Mouse (Mus musculus) retina, adult 2 months (tissue): ENCODE measurements around the gene Daam2.

Experiments
- DNase-seq: peaks from one replicate; pipeline ENCODE4 v3.0.0-alpha.2; 2012; ENCODE audit warnings: low read depth, low spot score

Gene Daam2

DNA sequence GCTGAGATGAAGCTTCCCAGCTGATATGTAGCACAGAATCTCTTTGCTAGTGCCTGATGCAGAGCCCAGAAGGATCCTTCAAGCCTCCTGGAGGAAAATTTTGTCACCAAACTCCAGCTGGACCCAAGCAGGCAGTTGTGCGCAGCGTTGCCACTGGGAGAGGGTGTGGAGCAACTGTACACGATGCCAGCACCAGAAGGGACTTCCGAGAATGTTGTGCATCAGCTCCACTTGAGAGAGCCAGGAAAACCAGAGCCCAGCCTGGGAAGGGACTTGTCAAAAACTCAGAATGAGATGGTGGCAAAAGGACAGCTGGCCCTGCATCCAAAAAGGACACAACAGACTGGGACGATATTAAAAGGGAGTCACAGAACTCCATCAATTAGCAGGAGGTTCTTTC is 32.5 kb downstream of the Daam2 start:
- DNase-seq, result no peak

DNA sequence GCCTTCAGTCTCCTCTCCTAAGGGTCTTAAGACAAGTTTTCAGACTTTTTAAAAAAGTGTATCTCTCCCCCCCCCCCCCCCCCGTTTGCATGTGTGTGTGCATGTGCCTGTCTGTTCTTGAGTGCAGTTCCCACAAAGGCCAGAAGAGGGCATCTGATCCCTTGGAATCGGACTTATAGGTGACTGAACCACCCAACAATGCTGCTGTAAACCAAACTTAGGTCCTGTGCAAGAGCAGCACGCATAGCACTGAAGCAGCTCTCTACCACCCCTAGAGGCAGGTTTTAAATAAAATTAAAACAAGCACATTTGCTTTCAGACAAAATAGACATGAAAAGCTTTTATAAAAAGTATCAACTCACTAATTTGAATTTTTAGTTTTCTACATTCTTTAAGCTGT is 33.9 kb downstream of the Daam2 start:
- DNase-seq, result no peak

DNA sequence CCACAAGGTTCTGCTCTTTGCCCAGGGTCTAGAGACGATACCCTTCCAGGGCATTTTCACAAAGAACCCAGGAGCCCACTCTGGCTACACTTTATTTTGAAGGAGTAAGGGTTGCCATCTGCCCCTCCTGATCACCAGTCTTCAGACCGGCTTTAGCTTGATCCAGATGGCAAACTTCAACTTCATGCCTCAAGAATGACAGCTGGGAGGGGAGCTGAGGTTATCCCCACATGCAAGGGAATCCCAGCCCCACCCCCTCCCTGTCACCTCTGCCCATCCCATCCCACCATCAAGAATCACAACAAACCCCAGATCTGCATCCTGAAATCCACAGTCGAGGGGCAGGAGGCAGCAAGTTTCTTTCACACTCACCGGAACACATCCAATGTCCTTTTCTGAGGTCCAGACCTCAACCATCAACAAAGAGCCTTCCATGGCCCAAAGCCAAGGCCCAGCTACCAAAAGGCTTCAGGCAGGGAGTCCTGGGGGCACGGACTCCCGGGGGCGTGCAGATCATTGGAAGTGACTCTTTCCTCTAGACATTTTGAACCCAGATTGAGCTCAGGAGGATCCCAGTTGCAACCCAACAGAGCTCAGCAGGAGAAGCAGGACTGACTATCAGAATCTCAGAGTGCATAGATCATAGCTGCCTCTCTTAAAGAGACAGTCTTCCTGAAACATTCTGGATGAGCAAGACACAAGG is 35.5 kb downstream of the Daam2 start:
- DNase-seq, result no peak

DNA sequence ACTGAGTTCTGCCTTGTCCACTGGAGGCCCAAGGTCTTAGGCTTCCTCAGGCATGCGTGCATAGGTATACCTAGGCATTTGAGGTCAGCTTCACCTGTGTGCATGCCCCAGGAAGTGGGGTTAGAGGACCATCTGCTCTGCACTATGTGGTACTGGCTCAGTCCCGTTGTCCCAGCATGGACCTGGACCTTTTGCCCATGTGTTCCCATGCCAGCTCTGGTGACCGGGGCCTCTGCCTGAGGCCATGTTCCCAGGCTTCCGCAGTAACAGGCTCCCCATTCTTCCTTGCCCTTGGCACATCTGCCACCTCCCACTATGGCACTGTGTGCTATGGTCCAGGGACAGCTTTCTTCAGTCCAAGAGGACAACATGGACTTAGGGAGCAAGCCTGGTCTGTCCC is 36.1 kb downstream of the Daam2 start:
- DNase-seq, result no peak

DNA sequence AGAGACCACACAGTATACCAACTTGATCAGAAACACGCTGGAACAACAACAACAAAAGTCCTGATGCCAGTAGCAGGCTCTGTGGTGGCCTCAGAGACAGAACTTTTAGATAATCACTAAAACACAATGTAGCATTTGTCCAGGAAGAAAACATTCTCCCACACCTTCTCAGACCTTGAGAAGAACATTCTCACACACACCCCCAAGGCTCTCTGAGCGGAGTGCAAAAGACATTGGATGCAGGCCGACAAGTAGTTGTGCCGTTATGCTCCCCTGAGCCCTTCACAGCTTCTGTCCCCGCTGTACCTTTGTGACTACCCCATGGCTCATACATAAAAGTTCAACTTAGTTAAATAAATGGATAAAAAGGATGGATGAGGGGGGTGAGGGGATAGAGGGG is 37.6 kb downstream of the Daam2 start:
- no peak for DNase-seq

DNA sequence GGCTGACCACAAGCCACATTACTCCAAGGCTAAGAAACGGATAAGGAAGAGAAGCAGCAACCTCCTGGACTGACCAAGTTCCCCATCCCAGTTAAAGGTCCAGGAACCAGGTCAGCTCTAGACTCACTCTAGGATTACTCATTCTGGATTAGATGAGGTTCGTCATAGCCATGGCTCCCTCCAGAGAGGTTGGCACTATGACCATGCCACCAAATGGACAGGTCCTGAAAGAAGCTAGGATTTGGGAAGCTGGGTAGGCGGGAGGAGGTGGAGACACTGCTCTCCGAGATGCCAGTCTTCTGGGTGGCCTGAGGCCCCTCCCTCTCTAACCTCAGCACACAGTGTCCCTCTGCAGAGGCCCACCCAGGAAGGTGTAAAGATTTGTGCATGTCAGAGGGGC is 38.2 kb downstream of the Daam2 start:
- no peak for DNase-seq

DNA sequence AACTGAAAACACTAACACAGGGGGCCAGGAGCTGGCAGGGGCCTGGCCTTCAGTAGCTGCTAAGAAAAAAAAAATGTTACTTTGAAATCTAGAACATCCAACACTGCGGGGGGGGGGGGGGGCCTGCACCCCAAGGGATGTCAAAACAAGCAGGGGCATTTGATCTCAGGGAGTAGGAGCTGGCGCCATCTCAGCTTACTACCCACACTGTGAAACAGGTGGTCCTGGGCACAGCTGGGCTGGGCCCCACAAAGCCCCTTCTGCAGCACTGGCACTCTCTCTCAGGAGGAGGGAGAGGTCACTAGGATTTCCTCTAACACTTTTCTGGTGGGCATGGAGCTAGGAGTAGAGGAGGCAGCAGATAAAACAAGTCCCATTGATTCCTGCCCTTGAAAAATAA is 39.6 kb downstream of the Daam2 start:
- DNase-seq, result no peak

DNA sequence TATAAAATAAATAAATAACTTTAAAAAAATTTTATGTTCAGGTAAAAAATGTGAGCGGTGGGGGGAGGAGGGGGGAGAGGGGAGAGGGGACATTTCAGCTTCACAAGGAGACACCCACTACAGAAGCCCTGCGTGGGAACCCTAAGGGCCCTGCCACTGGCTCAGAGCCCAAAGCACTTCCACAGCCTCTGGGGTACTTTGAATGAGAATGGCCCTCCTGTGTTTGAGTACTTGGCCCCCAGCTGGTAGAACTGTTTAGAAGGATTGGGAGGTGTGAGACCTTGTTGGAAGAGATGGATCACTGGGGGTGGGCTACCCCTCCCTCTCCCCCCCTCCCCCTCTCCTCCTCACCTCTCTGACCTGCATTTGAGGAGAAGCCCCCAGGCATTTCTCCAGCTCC is 41.7 kb downstream of the Daam2 start:
- no peak for DNase-seq

DNA sequence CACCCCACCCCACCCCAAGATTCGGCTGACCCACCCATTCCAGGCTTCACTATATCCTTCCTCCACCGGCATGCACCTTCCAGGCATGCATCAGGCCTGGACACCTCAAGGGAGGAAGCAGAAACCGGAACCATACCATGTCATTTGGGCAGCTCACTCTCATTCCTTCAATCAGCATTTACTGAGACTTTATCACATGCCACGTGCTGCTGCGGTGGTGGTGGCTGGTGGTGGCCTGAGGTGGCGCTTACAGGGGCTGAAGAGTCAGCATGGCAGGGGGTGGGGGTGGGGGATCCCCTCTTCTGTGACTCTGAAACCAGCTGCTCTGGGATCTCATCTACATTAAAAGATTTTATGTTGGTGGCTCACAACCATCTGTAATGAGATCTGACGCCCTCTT is 42.1 kb downstream of the Daam2 start:
- no peak for DNase-seq

DNA sequence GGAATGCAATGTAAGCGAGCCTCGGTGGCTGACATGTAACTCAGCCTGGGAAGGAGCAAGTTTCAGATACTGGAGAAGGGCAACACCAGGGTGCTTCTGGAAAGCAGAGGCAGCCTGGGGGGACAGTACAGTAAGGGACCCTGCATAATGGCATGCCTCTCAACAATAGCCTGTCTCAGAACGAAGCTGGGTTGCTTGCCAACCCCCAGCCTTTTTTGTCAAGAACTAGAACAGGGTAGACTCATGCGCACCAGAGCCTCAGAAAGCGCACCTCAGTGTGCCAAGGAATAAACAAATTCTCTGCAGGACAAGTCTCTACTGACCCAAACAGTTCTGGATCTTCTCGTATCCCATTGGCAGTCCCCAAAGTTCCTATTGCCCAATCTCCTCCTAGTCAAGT is 43.5 kb downstream of the Daam2 start:
- no peak for DNase-seq

DNA sequence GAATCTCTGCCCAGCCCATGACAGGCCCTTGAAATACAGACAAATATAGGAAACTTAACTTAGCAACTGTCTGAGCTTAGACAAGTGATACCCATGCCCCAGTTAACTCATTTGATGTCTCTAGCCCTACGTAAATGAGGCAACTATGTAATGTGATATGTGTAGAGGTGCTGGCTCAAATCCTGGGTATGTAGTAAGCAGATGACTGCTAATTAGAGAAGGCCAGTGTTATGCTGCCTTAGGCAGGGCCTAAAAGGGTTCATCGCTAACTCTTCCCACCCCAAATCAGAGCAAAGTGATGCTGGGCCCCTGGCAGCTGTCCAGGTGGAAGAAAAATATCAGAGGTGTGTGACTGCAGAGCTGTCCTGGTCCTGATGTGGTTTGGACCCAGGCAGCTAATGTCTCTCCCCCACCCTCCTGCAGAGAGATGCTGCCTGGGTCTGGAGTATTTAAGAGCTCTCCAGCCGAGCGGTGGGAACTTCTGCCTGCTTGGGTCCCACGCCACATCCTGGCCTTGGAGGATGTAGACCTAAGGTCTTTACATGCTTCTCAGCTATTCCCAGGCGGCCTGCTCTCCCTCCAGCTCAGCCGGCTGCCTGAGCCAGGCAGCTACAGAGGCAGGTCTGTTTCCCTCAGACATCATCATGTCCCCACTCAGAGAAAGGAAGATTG is 44.4 kb downstream of the Daam2 start:
- no peak for DNase-seq

DNA sequence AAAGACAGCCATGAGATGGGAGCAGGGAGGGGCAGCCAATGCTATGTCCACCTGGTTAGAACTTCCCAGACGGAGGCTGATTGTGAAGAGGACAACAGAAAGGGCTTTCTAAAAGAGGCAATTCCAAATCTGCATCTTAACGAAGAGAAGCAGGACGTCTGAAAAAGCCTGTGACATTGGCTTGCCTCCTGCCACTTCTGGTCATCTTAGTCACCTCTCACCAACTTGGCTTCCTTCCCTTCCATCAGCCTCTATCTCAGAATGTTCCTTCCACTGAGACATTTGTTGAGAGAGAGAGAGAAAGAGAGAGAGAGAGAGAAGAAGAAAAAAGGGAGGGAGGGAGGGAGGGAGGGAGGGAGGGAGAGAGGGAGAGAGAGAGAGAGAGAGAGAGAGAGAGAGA is 47.1 kb downstream of the Daam2 start:
- DNase-seq, result no peak

DNA sequence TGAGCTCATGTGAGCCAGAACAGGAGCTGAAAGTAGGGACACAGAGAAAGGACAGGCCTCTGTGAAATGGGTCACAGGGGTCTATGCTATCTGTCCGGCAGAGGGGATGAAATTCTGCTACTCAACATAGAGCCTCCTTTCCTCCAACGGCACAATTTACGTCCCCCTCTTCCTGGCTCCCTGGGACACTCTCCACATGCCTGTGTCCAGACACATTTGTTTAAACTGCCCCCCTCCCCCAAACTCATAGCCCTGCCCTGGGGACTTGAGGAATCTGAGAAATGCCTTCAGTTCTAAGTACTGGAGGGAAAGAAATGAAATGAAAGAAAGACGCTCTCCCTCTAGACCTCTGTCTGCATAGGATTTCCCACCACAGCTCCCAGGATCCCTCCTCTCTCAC is 48.5 kb downstream of the Daam2 start:
- no peak for DNase-seq

DNA sequence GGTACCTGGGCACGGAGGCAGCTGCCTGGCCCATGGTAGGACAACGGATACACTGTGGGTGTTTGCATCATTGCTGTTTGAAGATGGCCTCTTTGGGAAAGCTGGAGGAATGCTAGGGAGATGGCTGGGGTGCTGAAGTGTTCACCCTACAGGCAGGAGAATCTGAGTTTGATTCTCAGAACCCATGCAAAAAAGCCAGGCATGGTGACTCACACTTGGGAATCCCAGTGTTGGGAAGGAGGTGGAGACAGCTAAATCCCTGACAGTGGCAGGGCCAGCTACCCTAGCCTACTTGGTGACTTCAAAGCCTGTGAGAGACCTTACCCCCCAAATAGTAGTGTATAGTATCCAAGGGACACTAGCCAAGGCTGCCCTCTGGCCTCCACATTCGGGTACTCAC is 49.0 kb downstream of the Daam2 start:
- DNase-seq, result no peak

DNA sequence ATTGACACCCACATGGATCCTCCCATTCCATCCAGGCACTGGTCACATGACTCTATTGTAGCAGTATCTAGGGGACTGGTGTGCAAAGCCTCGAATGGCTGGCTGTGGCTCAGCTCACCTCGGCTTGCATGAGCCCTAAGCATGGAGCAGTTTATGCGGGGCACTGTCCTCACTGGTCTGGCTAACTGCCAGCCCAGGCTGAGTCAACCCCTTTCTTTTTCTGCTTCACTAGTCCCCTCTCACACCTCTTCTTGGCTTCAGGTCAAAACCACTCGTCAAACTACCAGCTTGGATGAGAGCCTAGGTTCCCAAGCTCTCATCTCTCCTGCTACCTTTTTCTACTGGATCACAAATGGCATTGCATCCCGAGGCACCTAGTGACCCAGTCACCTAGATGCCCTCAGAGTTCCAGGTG is 51.5 kb downstream of the Daam2 start:
- no peak for DNase-seq

DNA sequence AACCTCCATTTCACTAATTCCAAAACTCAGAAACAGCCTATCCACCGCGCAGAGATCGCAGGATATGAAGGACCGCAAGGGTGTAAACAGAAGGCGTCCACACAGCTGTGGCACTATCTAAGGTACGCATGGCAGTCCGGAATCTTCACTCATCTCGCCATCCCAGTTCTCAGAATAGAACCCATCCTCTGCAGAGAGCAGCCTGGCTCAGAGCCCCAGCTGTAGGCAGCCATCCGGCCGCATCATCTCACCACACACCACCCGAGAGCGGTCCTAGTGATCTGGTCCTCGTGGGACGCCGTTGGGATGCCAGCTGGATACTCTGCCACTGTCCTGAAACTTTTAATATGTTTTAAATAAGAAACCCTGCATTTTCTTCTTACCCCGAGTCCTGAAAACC is 54.7 kb downstream of the Daam2 start:
- DNase-seq, result no peak

DNA sequence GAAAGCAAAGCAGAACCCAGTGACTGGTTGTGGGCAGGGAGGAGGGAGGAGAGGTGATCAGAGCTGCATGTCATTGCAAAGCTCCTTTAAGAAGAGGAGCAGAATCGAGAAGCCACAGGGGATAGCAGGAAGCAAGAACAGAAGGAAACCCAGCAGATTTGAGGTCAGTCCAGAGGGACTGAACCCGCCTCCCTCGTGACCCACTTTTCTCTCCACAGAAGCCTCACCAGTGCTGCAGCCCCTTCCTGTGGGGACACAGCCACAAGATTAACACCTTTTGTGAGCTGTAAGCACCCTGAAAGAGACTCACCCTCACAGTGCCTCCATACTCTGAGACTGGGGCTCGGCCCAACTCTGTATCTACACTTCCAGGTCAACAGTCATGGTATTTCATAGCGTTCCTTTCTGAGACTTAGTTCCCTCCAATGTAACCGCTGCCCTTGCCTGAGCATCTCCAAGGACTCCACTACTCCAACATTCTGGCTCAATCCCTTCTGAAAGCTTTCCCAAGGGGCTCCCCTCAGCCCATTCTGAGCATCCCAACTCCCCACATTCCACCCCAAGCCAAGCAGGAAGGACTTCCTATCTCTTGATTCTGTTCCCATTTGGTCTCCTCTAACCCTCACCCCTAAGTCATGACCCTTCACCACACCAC is 60.8 kb downstream of the Daam2 start:
- DNase-seq, result no peak

DNA sequence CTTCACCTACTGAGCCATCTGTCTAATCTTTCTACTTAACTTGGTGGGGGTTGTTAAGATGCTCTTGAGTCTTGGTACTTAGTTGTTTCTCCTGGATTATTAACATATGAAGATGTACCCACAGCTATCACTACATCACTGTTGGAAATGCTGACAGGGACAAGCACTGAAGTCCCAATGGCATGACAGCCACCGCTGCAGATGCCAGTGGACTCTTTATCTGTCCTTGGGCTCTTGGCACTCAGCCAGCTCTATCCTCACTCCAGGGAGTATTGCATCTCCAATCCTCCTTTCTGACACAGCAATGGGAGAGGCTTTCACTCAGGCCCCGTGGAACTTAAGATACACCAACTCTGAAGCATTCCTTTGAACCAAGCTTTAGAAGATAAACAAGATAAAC is 63.9 kb downstream of the Daam2 start:
- no peak for DNase-seq

DNA sequence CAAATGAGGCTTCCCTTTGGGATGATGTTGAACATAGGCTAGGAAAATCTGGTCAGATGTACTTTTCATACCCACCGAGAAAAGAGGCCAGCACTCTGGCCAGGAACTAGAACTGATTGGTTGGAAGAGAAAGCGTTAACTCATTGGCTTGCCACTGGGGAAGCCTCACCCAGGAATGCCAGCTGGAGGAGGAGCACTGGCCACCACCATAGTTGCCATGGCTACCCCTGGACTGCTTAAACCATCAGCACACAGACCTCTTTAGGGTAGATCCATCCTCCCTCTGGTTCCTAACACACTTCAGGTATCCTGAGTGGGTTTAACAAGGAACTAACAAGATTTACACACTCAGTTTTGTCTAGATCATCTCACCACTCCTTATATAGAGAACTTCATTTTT is 64.5 kb downstream of the Daam2 start:
- no peak for DNase-seq

DNA sequence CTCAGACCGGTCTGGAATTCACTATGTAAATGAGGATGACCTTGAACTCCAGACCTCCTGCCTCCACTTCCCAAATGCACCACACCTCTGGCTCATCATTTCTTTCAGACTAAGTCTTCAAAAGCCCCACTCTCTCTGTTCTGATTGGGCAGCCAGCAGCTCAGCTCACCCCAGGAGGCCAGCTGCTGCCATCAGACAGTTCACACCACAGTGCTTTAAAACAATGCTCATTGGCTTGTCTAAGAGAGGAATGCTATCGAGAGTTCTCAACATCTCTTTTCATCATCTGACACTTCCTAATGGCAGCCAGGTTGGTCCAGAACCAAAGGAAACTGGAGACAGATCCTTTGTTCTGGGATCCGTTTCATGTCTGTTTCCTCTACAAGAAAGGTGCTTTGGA is 66.0 kb downstream of the Daam2 start:
- no peak for DNase-seq

DNA sequence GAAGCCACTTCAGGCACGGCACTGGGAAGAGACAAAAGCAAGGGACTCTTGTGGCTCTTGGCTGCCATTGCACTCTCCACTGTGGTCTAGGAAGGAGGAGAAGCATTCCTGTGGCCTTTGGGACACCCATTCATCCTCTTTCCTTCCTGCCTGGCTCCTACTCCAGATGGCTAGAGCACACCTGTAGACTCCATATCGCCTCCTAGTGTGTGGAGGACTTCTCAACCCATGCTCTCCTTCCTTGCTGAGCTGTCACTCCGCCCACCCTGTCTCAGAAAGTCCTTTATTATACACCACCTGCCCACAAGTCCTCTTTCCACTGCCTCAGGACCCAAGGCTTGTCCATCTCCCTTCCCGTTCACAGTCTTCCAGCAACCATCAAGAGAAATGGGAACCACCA is 70.9 kb downstream of the Daam2 start:
- DNase-seq, result no peak

DNA sequence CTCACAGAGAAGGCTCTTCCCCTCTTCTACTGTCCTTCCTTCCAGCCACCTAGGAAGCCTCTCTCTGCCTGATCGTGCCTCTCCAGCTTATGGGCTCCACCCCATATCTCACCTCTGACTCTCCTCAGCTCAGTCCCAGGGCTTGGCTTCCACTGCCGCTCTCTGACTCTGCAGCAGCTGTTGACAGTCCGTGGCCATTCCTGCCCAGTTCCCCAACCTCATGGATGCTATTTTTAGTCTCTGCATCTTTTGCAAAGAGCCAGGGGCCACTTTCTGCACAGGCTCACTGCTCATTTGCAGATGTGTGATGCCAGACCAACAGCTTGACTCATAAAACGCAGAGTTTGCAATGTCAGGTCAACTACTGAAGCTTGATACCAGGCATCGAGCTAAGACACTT is 75.0 kb downstream of the Daam2 start:
- peak; percentile 6 for DNase-seq

DNA sequence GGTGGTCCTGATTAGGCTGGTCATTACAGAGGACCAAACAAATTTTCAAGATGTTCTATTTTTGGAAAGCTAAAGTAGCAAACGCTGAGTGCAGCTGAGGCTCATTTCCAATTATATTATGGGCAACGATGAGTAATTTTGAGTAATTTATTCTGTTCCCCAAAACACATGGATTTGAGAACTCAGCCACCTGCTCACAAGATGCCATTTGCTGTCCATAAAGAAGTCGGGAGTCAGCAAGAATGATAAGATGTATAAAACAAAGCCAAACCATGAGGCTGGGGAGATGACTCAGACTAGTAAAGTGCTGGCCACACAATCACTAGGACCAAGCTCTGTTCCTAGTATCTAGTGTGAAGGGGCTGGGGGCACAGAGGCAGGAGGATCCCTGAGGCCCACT is 79.7 kb downstream of the Daam2 start:
- DNase-seq, result no peak
